Comparison of ENCODE assay signal across 9 mouse cellular contexts in the genomic region with DNA sequence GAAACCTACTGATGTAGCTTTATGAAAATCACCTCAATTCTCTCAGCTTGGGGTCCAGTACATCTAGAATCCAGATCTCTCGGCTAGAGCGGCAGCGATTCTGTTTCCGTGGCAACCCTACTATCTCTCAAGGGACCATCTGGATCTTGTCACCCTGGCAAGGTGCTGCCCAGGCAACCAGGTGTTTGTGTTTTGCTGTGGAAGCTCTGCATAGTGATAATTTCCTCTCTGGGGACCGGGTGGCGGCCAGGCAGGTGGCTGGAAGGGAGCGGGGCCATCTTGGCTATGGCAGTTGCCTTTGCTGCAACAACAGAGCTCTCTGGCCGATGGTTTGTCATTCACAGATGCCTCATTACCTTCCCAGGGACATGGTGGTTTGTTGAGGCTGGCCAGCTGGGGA.
DNase-seq lines count a peak whose midpoint lies in the region; ATAC-seq lines count a peak whose summit lies in the region.
"Had no signal": no experiment of that assay in that cellular context is flagged by ENCODE, and none has a peak within 500 bp of the region (broad histone marks: within the 10 kb centered on the region; RNA-seq: fewer than 3 reads in every experiment).

No protein-coding gene starts in this region.

- peak; percentile 22 for DNase-seq in CD4-positive, CD25-positive, alpha-beta regulatory T cell, adult 2 months (ENCODE audit: low read depth, low spot score)
- peak; percentile 30 for DNase-seq in thymus, postnatal 14 days
- DNase-seq in thymus, postnatal 10 days (ENCODE audit: low spot score in 2 of 2): no peak
- no peak for DNase-seq in limb, embryonic 11.5 days (ENCODE audit: low spot score)
- DNase-seq in kidney, adult 11 months: no peak
- DNase-seq in testis, postnatal 10 days (ENCODE audit: low spot score): no peak
- DNase-seq: cerebellum, adult 9-10 months had no signal

- H3K9ac ChIP-seq in limb, embryonic 11.5 days (ENCODE audit: low read length): no peak overlapping the region
- H3K9ac ChIP-seq in stomach, embryonic 16.5 days (ENCODE audit: low read length): no peak overlapping the region

- no peaks in the 10 kb centered on the region for H3K27me3 ChIP-seq in limb, embryonic 11.5 days (ENCODE audit: control insufficient read depth, insufficient read depth, low read length)
- H3K27me3 ChIP-seq in stomach, embryonic 16.5 days (ENCODE audit: control insufficient read depth, insufficient read depth, low read length): no peaks in the 10 kb centered on the region

- no peaks in the 10 kb centered on the region for H3K9me3 ChIP-seq in limb, embryonic 11.5 days (ENCODE audit: control insufficient read depth, low read length)
- H3K9me3 ChIP-seq in stomach, embryonic 16.5 days (replicated peaks; ENCODE audit: control insufficient read depth, low read length): no peaks in the 10 kb centered on the region

- H3K4me1 ChIP-seq in limb, embryonic 11.5 days (ENCODE audit: control insufficient read depth, insufficient read depth, low read length): peaks cover 15% of the 10 kb centered on the region
- H3K4me1 ChIP-seq in stomach, embryonic 16.5 days (ENCODE audit: control insufficient read depth, insufficient read depth, low read length): peaks cover 28% of the 10 kb centered on the region

- WGBS in limb, embryonic 11.5 days: 64% methylated on average over 8 of the region's 8 CpGs
- WGBS in stomach, embryonic 16.5 days: 64% methylated on average over 8 of the region's 8 CpGs

- peak overlapping the region; percentile 17; the same call in 1 of the 2 replicates for H3K27ac ChIP-seq in limb, embryonic 11.5 days (replicated peaks; ENCODE audit: low read depth, low read length)
- H3K27ac ChIP-seq in stomach, embryonic 16.5 days (ENCODE audit: low read length): peak overlapping the region; percentile 34; the same call in 1 of the 2 replicates

- no peak for ATAC-seq in CD4-positive, CD25-positive, alpha-beta regulatory T cell, adult 4 months
- ATAC-seq in limb, embryonic 11.5 days (ENCODE audit: insufficient number of reproducible peaks, low FRiP score, low TSS enrichment, low read depth): no peak
- 0 out of 2 replicates have a peak, but pooled peaks have one; percentile 1 for ATAC-seq in stomach, embryonic 16.5 days (ENCODE audit: insufficient read depth, low FRiP score)

- H3K4me2 ChIP-seq in limb, embryonic 11.5 days (ENCODE audit: low read depth, severe bottlenecking): no peak overlapping the region
- H3K4me2 ChIP-seq in stomach, embryonic 16.5 days (ENCODE audit: low read depth, low read length): no peak overlapping the region

- 0 out of 2 replicates have a peak, but pooled peaks cover 5% of the 10 kb centered on the region for H3K36me3 ChIP-seq in limb, embryonic 11.5 days (ENCODE audit: control insufficient read depth, insufficient read depth, low read length)
- no peaks in the 10 kb centered on the region for H3K36me3 ChIP-seq in stomach, embryonic 16.5 days (ENCODE audit: control insufficient read depth, insufficient read depth, low read length)

- no peak overlapping the region for H3K4me3 ChIP-seq in limb, embryonic 11.5 days (ENCODE audit: low read depth, low read length)
- H3K4me3 ChIP-seq in stomach, embryonic 16.5 days (replicated peaks; ENCODE audit: low read length): no peak overlapping the region

Comparison
In these comparisons a context has a peak if more than half of its experiments do, and no peak if none do; other contexts are left out.
1. DNase-seq: peak in CD4-positive, CD25-positive, alpha-beta regulatory T cell, adult 2 months (single experiment) and thymus, postnatal 14 days (single experiment); none in thymus, postnatal 10 days (0 of 2), limb, embryonic 11.5 days (single experiment), kidney, adult 11 months (single experiment) and testis, postnatal 10 days (single experiment).